Mouse (Mus musculus): ENCODE results near the gene Kctd17. TPM values are rescaled to one million over a fixed set of nuclear protein-coding genes. Genes with fewer than 3 reads are reported as not detected.
A peak's percentile ranks its signal among the peaks of the same experiment; 100 is the strongest.

Gene Kctd17
- total RNA-seq (2022) = 10 to 100 TPM; 17.9 to 26.9 (median 20.2) TPM

GRCm38 (mm10) chr15:78428391-78429138 is at the start of gene Kctd17:
Gene Kctd17 (plus strand): TSS chr15:78428564.
- DNase-seq (ENCODE audit: low spot score) = peak; percentile 75

GRCm38 (mm10) chr15:78380208-78380607 is 48.2 kb upstream of the Kctd17 start:
- no peak for DNase-seq (ENCODE audit: low spot score)

GRCm38 (mm10) chr15:78380741-78381140 is 47.6 kb upstream of the Kctd17 start:
- DNase-seq (ENCODE audit: low spot score) = no peak

- no peak for DNase-seq (ENCODE audit: low spot score)
These were observed 46.2 kb upstream of the Kctd17 start for GRCm38 (mm10) chr15:78382115-78382514.

GRCm38 (mm10) chr15:78383450-78384219 is 44.7 kb upstream of the Kctd17 start:
- DNase-seq (ENCODE audit: low spot score) = peak; percentile 33

- DNase-seq (ENCODE audit: low spot score) = no peak
These were observed 43.9 kb upstream of the Kctd17 start for GRCm38 (mm10) chr15:78384220-78385116.

GRCm38 (mm10) chr15:78385564-78385963 is 42.8 kb upstream of the Kctd17 start:
- DNase-seq (ENCODE audit: low spot score) = no peak

GRCm38 (mm10) chr15:78390855-78391254 is 37.5 kb upstream of the Kctd17 start:
- DNase-seq (ENCODE audit: low spot score) = no peak

GRCm38 (mm10) chr15:78395478-78395962 is 32.8 kb upstream of the Kctd17 start, which contains the start of gene Tex33:
Gene Tex33 (minus strand): TSS chr15:78395912.
- no peak for DNase-seq (ENCODE audit: low spot score)

- peak; percentile 18 for DNase-seq (ENCODE audit: low spot score)
These were observed 27.0 kb upstream of the Kctd17 start for GRCm38 (mm10) chr15:78401345-78401744.

GRCm38 (mm10) chr15:78401921-78402320 is 26.4 kb upstream of the Kctd17 start:
- peak; percentile 80 for DNase-seq (ENCODE audit: low spot score)

- DNase-seq (ENCODE audit: low spot score) = no peak
These were observed 25.9 kb upstream of the Kctd17 start for GRCm38 (mm10) chr15:78402423-78402822.

GRCm38 (mm10) chr15:78403301-78403741 is 25.0 kb upstream of the Kctd17 start:
- DNase-seq (ENCODE audit: low spot score) = no peak

- no peak for DNase-seq (ENCODE audit: low spot score)
These were observed 24.5 kb upstream of the Kctd17 start for GRCm38 (mm10) chr15:78403896-78404295.

GRCm38 (mm10) chr15:78405098-78405497 is 23.3 kb upstream of the Kctd17 start:
- no peak for DNase-seq (ENCODE audit: low spot score)

- peak; percentile 83 for DNase-seq (ENCODE audit: low spot score)
These were observed 22.7 kb upstream of the Kctd17 start, which contains the start of gene Tst for GRCm38 (mm10) chr15:78405517-78406211. Gene Tst (minus strand): TSS chr15:78405907.

- DNase-seq (ENCODE audit: low spot score) = peak; percentile 92
These were observed 21.9 kb upstream of the Kctd17 start, which contains the start of gene Mpst for GRCm38 (mm10) chr15:78406293-78406934. Gene Mpst (plus strand): TSS chr15:78406416.

- DNase-seq (ENCODE audit: low spot score) = no peak
These were observed 18.8 kb upstream of the Kctd17 start for GRCm38 (mm10) chr15:78409570-78410052.

GRCm38 (mm10) chr15:78413083-78413718 is 15.2 kb upstream of the Kctd17 start:
- DNase-seq (ENCODE audit: low spot score) = no peak

Data from heart, adult 8-10 months (tissue).